Mouse (Mus musculus) forebrain, postnatal 0 days (tissue): ENCODE results near the gene Dohh. TPM values are rescaled to one million over a fixed set of nuclear protein-coding genes. Genes with fewer than 3 reads are reported as not detected.
A peak's percentile ranks its signal among the peaks of the same experiment; 100 is the strongest.

Source experiments
- ATAC-seq: fragments of 200-750 bp; cut with Nextera tagmentation; 2 replicates; pipeline ENCODE4 v1.8.0; 2017; ENCODE audit warnings: mild to moderate bottlenecking, moderate library complexity
- DNase-seq: peaks from one replicate; pipeline ENCODE4 v3.0.0-alpha.2; 2015
- H3K27ac ChIP-seq: fragments of 300-500 bp; sonication (generic); 2 replicates; pipeline ENCODE4 v1.5.1; 2014; ENCODE audit warnings: low read depth, mild to moderate bottlenecking, antibody characterized with exemption, low read length, moderate library complexity, mixed read lengths
- H3K27me3 ChIP-seq: fragments of 300-500 bp; sonication (generic); 2 replicates; pipeline ENCODE4 v1.6.1; 2014; ENCODE audit warnings: mild to moderate bottlenecking, low read length, mixed read lengths; ENCODE audit not compliant: insufficient read depth
- H3K36me3 ChIP-seq: fragments of 300-500 bp; sonication (generic); 2 replicates; pipeline ENCODE4 v1.6.1; 2014; ENCODE audit warnings: mild to moderate bottlenecking, moderate library complexity; ENCODE audit not compliant: insufficient read depth
- H3K4me1 ChIP-seq: fragments of 300-500 bp; sonication (generic); 2 replicates; pipeline ENCODE4 v1.6.1; 2014; ENCODE audit warnings: antibody characterized with exemption; ENCODE audit not compliant: insufficient read depth
- H3K4me2 ChIP-seq: fragments of 300-500 bp; sonication (generic); 2 replicates; pipeline ENCODE4 v1.6.1; 2014; ENCODE audit warnings: low read depth, mild to moderate bottlenecking, moderate library complexity
- H3K4me3 ChIP-seq: fragments of 300-500 bp; sonication (generic); 2 replicates; pipeline ENCODE4 v1.5.1; 2014; ENCODE audit warnings: low read depth, low read length, mixed read lengths
- H3K9ac ChIP-seq: fragments of 300-500 bp; sonication (generic); 2 replicates; pipeline ENCODE4 v1.6.1; 2014; ENCODE audit warnings: mild to moderate bottlenecking
- H3K9me3 ChIP-seq: fragments of 300-500 bp; sonication (generic); 2 replicates; pipeline ENCODE4 v1.6.1; 2016; ENCODE audit warnings: low read length
- CTCF ChIP-seq: sonication (generic); IDR thresholded peaks from 2 replicates; pipeline ENCODE4 v1.5.1; 2016; ENCODE audit warnings: antibody characterized with exemption, control low read depth, low read depth
- WGBS: fragments of 180-500 bp; shearing (Covaris S2); extraction: QIAGEN DNeasy Blood & Tissue Kit; methylation state at CpG from one replicate; pipeline ENCODE4 v1.1.7; 2014; 5-methylcytosine and 5-hydroxymethylcytosine counted together
- polyA plus RNA-seq: library from polyadenylated mRNA; unstranded; fragments of >200 nt; fragmentation: Nextera tagmentation; extraction: Ambion mirVana; gene quantifications from 2 replicates; pipeline ENCODE4 v1.2.1, GENCODE M21; 2015
- total RNA-seq: library from RNA; depleted of rRNA; stranded (reverse); fragments of >200 nt; gene quantifications from 2 replicates; pipeline ENCODE4 v1.2.3, GENCODE M21; 2014

The Dohh gene
- total and polyA plus RNA-seq, 2 experiments from 2014 or later = 111 to 126 TPM

DNA sequence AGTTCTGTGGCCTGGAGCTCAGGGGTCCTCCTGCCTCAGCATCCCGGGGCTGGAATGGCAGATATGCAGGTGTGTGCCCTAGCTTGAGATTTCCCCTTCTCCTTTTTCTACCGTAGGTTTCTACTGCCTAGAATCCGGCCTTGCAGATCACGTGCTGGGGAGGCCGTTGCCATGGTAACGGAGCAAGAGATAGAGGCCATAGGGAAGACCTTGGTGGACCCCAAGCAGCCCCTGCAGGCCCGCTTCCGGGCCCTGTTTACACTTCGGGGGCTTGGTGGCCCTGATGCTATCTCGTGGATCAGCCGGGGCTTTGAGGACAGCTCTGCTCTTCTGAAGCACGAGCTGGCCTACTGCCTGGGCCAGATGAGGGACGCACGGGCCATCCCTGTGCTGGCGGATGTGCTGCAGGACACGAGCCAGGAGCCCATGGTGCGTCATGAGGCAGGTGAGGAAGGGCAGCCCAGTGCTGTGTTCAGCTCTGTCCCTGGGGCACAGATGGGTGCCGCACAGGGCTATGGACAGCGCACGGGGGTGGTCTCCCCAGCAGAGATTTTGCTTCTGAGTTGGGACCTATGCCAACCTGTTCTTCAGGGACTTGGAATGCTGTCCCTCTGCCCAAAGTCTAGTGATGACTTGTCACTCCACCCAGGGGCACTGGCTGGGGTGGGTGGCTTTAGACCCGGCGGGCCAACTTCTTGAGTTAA, 1.5 kb downstream of the Dohh start:
- DNase-seq = no peak
- Histone ChIP-seq H3K27ac (no peak overlapping the region), H3K4me1 (peaks cover 11% of the 10 kb centered on the region), H3K36me3 (peaks cover 36% of the 10 kb centered on the region), H3K27me3 (no peaks in the 10 kb centered on the region), H3K9me3 (no peaks in the 10 kb centered on the region), H3K9ac (no peak overlapping the region), H3K4me2 (peak overlapping the region; percentile 85), H3K4me3 (no peak overlapping the region)
- TF ChIP-seq CTCF = no peak
- ATAC-seq = no peak
- WGBS = 80% methylated on average over 22 of the region's 22 CpGs

DNA sequence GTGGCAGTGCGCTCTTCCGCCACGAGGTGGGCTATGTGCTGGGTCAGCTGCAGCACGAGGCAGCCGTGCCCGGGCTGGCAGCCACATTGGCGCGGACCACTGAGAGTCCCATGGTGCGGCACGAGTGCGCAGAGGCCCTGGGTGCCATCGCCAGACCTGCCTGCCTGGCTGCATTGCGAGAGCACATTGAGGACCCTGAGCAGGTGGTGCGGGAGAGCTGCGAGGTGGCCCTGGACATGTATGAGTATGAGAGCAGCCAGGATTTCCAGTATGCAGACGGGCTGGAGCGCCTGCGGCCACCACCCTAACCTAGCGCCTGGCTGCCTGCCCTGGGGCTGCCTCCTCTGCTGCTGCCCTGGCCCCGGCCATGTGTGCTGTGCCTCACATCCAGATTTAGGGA, 3.5 kb downstream of the Dohh start:
- Histone ChIP-seq H3K27ac (no peak overlapping the region), H3K4me3 (no peak overlapping the region), H3K4me1 (peaks cover 11% of the 10 kb centered on the region), H3K36me3 (peaks cover 39% of the 10 kb centered on the region), H3K4me2 (no peak overlapping the region), H3K9ac (no peak overlapping the region), H3K9me3 (no peaks in the 10 kb centered on the region), H3K27me3 (no peaks in the 10 kb centered on the region)
- no peak for TF ChIP-seq CTCF
- 93% methylated on average over 20 of the region's 20 CpGs for WGBS
- no peak for ATAC-seq
- DNase-seq = no peak

DNA sequence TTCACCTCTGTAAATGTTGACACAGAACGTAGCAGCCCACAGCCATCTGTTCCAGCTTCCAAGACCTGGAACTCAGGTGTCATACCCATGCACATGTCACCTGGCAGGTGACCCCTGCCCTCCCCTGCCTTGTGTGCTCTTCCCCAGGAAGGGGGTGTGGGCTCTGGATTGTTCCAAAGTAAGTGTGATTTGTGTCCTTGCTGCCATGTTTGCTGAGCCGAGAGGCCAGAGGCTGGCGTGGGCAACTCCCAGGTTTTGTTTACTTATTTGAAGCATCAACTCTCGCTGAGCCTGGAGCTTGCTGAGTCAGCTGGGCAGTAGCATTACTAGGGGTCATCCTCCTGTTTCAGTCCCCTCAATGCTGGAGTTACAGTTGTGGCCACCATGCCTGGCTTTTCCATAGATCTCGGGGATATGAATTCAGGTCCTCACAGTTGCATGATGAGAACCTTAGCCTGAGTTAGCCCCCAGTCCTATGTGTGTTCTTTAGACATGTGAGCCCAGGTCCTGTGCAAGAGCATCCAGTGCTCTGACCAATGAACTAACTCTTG, 4.4 kb downstream of the Dohh start, which contains the start of gene Gm48552:
Gm48552 (plus strand) TSS at position 501 of the 551 bp plus-strand sequence.
- H3K4me1 ChIP-seq = peaks cover 11% of the 10 kb centered on the region

DNA sequence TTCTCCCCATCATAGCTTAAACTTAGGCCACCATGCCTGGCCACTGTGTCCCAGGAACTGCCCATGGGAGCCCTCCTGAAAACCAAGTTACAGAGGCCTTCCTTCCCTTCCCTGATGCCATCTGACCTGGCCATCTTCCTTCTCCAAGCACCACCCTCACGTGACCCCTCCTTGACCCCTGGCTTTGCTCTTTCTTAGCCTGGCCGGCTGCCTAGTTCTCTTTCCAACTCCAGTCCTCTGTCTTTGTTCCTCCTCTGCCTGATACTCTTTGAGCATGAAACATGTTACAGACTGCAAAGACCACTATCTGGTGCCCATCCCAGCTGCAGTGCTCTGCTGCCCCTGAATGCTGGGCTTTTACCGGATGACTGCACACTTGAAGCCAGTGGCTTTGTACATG, 5.1 kb downstream of the Dohh start:
- Histone ChIP-seq H3K4me3 (no peak overlapping the region), H3K4me2 (no peak overlapping the region), H3K9ac (no peak overlapping the region), H3K27me3 (no peaks in the 10 kb centered on the region), H3K4me1 (peaks cover 11% of the 10 kb centered on the region), H3K27ac (no peak overlapping the region), H3K36me3 (peaks cover 39% of the 10 kb centered on the region), H3K9me3 (no peaks in the 10 kb centered on the region)
- 0 out of 2 replicates have a peak, but pooled peaks have one; percentile 3 for ATAC-seq
- 50% methylated on average over 3 of the region's 3 CpGs for WGBS
- no peak for TF ChIP-seq CTCF
- DNase-seq = no peak

More for the DNA sequence above, 4.4 kb downstream of the Dohh start, which contains the start of gene Gm48552:
- no peak for TF ChIP-seq CTCF
- H3K4me2 ChIP-seq = no peak within 1 kb of the TSS
- H3K27me3 ChIP-seq = no peaks in the 10 kb centered on the region
- no peak for ATAC-seq
- no peak within 1 kb of the TSS for H3K9ac ChIP-seq
- WGBS = 86% methylated on average over 5 of the region's 5 CpGs
- no peak within 1 kb of the TSS for H3K4me3 ChIP-seq
- H3K36me3 ChIP-seq = peaks cover 39% of the 10 kb centered on the region
- H3K9me3 ChIP-seq = no peaks in the 10 kb centered on the region
- DNase-seq = no peak
- no peak within 1 kb of the TSS for H3K27ac ChIP-seq

DNA sequence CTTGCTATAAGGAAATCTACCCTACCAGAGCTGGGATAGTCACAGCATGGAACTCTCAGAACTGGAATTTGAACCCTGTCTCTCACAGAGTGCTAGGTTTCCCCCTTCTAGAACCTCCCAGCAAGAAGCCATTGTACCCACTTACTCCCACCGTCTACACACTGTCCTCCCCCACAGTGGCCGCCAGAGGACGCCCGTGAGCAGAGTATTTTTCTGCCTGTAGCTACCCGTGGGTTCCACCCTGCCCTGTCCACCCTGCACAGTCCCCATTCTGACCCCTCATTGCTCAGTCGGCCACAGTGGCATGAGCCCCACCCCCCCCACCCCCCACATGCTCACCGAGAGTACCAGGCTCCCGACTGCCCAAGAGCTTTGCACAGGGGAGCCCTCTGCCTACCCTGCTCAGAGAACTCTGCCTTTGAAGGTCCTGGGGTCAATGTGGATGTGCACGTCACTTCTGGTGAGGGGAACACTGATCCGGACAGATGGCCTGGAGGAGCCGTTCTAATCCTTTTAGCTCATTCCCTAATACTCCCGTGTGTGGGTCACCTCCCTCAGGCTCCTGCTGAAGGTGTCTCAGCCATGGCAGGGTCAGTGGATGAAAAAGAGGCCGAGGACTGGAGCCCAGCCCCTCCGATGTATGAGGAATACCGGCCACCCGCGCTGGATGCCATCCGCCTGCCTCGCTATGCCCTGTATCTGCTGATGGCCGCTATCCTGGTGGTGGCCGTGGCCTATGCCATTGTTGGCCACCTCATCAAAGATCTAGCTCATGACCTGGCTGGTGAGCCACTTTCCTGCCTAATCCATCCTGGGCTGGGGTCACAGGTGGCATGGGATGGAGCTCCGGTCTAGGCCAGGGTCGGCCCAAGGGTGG, 5.8 kb downstream of the Dohh start:
- peak; percentile 76 for ATAC-seq
- TF ChIP-seq CTCF = peak; percentile 90
- Histone ChIP-seq H3K36me3 (peaks cover 39% of the 10 kb centered on the region), H3K4me1 (peaks cover 5% of the 10 kb centered on the region), H3K27me3 (no peaks in the 10 kb centered on the region), H3K27ac (no peak overlapping the region), H3K9me3 (no peaks in the 10 kb centered on the region), H3K4me2 (no peak overlapping the region), H3K4me3 (no peak overlapping the region), H3K9ac (no peak overlapping the region)
- 62% methylated on average over 23 of the region's 23 CpGs for WGBS
- DNase-seq = peak; percentile 75

DNA sequence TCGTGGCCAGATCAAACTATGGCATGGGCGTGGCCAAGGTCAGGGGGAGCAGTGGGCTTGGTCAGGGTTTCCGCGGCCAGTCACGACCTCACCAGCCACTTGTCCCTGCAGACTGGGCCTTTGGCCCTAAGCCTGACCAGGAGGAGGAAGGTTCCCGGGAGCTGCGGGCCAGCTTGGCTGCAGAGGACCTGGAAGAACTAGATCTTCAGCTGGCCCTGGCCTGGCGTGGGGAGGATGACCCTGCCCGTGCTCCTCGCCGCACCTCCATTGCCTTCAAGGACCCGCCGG, 6.4 kb downstream of the Dohh start:
- Histone ChIP-seq H3K27ac (no peak overlapping the region), H3K9ac (no peak overlapping the region), H3K27me3 (no peaks in the 10 kb centered on the region), H3K36me3 (peaks cover 38% of the 10 kb centered on the region), H3K4me1 (no peaks in the 10 kb centered on the region), H3K9me3 (no peaks in the 10 kb centered on the region), H3K4me2 (no peak overlapping the region), H3K4me3 (no peak overlapping the region)
- no peak for ATAC-seq
- TF ChIP-seq CTCF = no peak
- WGBS = 89% methylated on average over 13 of the region's 13 CpGs
- no peak for DNase-seq

DNA sequence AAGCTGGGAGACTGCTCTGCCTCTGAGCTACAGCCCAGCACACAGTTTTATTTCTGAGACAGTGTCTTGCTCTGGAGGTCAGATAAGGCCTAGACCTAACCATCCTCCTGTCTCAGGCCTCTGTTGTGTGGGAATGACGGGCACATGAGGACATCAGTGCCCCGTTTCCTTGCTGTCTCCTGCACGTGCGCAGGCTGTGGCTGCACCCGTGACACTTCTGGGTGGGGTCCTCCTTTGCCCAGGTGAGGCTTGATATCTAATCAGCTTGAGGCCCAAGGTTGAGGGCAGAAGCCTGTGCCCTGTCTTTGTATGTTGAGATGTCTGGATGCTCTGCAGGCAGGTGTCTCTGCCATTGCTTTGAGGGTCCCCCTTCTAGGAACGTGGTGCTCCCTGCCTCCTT, 8.0 kb downstream of the Dohh start:
- no peak for TF ChIP-seq CTCF
- Histone ChIP-seq H3K4me2 (no peak overlapping the region), H3K9me3 (no peaks in the 10 kb centered on the region), H3K4me1 (no peaks in the 10 kb centered on the region), H3K36me3 (peaks cover 21% of the 10 kb centered on the region), H3K9ac (no peak overlapping the region), H3K27me3 (no peaks in the 10 kb centered on the region), H3K4me3 (no peak overlapping the region), H3K27ac (no peak overlapping the region)
- no peak for DNase-seq
- 86% methylated on average over 6 of the region's 6 CpGs for WGBS
- no peak for ATAC-seq
